Mouse (Mus musculus) olfactory bulb, adult 2 months (tissue): ENCODE results near the gene Arl15.

Experiments used
- CTCF ChIP-seq: fragments of 200-500 bp; IDR thresholded peaks from 2 replicates; pipeline ENCODE4 v1.5.1; 2012; ENCODE audit warnings: low read depth, mild to moderate bottlenecking, low read length, moderate library complexity; ENCODE audit not compliant: insufficient read depth
- POLR2A ChIP-seq: fragments of 200-500 bp; IDR thresholded peaks from 2 replicates; pipeline ENCODE4 v1.6.1; 2012; ENCODE audit warnings: mild to moderate bottlenecking, low read depth, low read length, moderate library complexity; ENCODE audit not compliant: insufficient read depth

DNA sequence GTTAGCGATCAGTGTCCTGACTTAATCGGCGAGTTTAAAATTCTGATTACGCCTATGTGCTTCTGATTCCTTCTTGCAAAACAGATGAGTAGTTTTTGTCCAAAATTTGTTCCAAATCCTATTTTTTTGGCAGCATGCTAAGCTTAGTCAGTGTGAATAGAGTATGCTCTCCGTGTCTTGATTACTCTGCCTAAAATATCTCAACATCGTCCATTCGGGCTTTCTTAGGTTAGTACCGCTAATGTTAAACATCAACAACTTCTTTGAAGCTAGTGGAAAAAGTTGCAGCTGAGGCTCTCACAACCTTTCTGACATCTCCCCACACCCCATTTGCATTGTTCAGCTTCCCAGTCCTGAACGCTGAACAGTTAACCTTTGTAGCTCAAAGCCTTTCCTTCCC, 269.8 kb downstream of the Arl15 start:
- TF ChIP-seq POLR2A = no peak
- no peak for TF ChIP-seq CTCF
